Mouse (Mus musculus) adrenal gland, adult 2 months (tissue): Measurements from ENCODE around the gene St8sia2. TPM values are rescaled to one million over a fixed set of nuclear protein-coding genes. Genes with fewer than 3 reads are reported as not detected.
"Not testable (repeated sequence)": the region's sequence is repeated elsewhere in the genome, so short reads cannot be mapped to it uniquely, and the experiment has no call there.

Experiments used
- DNase-seq: peaks from one replicate; pipeline ENCODE4 v3.0.0; 2021
- polyA plus RNA-seq: library from polyadenylated mRNA; depleted of rRNA; stranded (reverse); fragments of >200 nt; gene quantifications from 2 replicates; pipeline ENCODE4 v1.2.3, GENCODE M21; 2012
- total RNA-seq, 2 experiments: library from RNA; stranded (reverse); gene quantifications; 2 replicates each; pipeline ENCODE4 v1.2.3; 2021

St8sia2 gene
- total and polyA plus RNA-seq, 3 experiments = 0.32 to 4.5 (median 0.55) TPM

GRCm38 (mm10) chr7:73989366-73989765 lies 24.1 kb downstream of the St8sia2 start:
- DNase-seq = no peak

DNA sequence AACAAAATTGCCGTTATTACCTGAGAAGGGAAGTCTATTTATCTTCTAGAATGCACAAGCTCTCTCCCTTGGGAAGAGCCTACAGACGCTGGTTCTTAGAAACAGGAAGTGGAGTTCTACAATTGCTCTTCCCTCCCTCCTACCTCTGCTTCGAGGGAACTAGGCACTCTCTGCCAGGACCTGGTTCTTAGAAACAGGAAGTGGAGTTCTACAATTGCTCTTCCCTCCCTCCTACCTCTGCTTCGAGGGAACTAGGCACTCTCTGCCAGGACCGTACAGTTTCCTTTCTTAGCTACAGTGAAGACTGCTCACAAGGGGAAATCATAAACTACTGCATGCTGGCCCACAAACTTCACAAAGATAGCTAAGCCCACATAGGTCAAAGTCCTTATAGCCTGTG lies 41.3 kb downstream of the St8sia2 start:
- not testable (repeated sequence) for DNase-seq

DNA sequence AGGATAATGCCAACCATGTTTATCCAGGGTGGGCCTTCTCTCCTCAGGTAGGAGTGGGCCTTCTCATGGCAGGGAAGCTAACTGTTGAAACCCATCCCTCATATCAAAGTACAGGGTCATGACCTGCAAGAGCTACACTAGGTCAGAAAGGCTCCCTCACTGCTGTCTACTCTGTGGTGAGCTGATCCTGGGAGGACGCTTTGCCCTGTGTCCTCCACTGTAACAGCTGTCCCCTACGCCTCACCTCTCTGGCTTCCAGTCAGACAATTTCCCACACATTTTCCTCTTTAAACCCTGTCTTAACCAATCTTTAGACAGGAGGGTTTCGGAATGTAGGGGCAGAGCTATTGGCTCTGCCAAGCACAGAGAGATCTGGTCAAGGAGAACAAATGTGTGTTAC lies 48.3 kb downstream of the St8sia2 start:
- no peak for DNase-seq

DNA sequence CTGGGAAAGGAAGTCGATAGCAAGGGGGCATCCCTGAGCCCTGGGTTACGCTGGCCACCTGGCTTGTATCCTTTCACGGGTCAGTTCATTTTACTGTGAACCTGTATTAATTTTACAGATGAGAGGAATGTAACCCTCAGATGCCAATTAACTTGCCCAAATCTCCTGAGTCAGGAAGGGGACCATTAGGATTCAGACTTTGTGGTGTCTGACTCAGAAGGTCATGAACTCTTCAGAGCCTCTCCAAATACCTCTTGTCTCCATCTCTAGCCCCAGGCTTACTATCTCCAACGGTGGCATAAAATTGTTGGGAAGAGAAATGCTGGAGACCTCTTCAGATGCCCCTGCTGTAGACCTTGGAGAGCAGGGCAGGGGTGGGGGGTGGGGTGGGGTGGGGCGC lies 51.1 kb downstream of the St8sia2 start:
- no peak for DNase-seq

DNA sequence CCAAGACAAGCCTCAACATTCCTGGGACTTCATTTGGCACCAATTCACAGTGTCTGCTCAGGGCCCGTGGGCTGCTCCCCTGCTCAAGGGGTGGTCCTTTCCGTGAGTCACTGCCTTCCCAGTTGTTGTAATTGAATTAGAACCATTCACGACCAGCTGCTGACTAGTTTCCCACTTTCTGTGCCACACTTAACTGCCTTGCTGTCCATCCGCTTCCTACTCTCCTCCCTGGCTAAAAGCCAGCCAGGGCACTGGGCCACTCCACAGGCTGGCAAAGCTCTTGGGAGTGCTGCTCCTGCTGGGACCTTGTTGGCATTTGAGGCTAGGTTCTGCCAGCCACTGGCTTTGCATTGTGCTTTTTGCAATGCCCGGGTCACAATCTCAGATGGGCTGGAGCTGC lies 59.0 kb downstream of the St8sia2 start:
- DNase-seq = peak; percentile 64

DNA sequence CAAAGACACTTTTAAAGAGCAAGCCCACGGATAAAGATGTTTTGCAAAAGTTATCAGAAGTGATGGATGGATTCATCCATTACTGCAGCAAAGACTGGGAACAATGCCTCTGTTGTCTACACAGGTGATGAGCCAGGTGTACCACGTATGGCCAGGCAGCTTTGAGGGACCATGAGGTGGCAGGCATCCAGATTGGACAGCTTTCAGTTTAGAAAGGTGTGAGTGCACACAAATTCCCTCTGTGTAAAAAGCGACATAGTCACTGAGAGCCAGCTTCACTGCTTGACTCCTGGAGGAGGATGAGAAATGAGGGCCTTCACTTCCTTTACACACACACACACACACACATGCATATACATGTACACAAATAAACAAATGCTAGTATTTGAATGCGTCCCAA lies 60.4 kb downstream of the St8sia2 start:
- no peak for DNase-seq

DNA sequence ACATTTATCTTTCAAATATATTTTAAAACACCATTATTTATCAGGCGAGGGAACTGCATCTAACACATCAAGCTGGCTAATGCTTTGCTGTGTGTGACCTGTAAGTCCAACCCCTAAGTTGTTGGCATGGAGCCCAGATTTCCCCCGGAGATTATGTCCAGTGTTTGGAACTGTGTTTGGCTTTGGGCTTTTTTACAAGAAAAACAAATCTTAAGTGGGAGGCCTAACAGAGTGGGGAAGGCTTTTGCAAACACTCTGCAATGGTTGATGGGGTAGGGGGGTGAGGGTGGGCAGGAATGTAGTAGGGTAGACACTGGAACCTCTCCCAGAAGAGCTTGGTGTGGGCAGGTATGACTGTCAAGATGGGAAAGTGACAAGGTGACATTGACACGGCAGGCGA lies 71.8 kb downstream of the St8sia2 start:
- peak; percentile 13 for DNase-seq

- no peak for DNase-seq
Observed at GRCm38 (mm10) chr7:73939236-73939635, 74.3 kb downstream of the St8sia2 start.

DNA sequence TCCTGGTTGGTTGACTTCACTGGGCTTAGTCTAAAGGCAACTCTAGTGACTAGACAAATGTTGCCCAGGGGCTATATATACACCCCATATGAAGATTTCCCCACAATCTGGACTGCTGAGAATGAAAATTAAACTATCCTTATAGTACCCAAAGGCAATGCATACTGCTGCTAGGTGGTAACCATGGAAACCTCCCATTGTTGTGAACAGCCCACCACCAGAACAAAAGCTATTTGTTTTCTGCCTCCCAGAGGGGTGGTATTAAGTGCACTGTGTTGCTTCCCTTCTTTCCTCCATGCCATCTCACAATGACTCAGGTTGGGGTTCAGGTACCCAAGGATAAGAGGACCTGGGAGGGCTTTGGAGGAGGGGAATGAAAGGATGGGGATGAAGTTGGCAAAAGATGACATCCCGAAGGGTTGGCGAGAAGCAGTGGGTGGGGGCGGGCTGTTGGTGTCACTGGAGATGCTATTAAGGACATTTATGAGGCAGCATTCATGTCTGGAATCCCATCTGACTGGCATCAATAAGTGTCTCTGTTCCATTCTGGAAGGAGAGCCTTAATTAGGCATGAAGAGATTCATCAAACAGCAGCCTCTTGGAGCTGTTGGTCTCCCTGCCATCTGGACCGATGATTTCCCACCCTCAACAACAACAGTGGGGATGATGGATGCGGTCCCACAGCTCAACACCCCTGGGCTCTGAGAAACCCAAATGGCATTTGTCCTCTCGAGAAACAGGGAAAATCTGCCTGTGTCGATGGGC lies 75.3 kb downstream of the St8sia2 start:
- no peak for DNase-seq

DNA sequence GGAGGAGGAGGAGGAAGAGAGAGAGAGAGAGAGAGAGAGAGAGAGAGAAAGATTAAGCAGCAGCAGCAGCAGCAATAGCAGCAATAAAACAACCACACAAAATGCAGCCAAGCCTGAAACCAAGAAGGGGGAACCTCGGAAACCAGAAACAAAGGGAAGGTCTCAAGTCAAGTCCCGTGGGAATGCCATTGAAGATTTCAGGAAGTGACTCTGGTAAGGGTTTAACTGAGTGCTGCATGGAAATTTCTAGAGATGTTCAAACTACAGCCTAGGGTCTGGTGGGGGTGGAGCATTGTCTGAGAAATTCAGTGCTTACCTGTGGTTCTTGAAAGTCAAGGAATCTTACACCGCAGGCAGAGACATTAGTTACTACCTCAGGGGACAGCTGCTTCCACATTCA lies 77.4 kb downstream of the St8sia2 start:
- DNase-seq = no peak

- DNase-seq = no peak
Observed at GRCm38 (mm10) chr7:73935703-73936102, 77.8 kb downstream of the St8sia2 start.

DNA sequence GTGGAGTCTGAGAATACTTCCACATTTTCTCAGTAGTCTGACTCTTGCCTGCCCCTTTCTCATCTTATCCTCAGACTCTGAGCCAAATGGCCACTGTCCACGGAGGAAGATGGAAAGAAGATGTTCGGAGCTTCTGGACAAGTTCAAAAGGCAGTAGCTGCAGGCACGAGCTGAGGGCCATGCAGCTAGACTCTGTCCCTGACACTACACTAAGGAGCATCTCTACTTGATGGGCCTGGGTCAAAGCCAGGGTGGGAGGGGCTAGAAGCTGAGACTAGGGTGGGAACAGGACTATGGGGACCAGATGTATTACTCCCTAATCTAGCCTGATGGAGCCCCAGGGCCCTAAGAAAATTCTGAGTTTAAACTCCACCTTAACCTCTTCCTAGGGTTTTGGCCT lies 80.5 kb downstream of the St8sia2 start:
- DNase-seq = no peak

DNA sequence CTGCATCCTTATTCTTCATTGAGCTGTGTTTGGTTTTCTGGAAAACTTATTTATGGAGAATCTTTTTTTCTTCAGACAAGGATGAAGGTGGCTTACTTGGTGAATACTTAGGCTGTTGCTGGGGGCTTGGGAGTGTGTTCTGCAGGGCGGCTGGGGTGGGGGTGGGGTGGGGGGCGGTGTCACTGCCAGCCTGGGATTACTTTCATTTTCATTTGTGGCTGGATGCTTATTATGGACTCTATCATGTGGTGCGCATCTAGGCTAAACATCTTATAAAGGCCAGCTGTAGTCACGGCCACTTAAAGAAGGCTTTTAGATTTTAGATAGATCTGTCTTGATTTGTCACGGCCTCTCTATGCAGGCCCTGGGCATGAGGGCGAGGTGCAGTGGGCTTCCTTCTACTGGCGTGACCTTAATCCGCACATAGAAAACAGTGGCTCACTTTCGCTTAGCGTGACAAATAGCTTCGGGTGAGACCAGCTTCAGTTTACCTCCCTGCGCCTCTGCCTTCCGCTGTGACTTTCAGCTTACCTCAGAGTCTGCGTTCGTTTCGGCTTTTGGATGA lies 92.5 kb downstream of the St8sia2 start:
- no peak for DNase-seq

- DNase-seq = no peak
Observed at GRCm38 (mm10) chr7:73917633-73918311, 95.7 kb downstream of the St8sia2 start.

GRCm38 (mm10) chr7:73911899-73912298 lies 101.6 kb downstream of the St8sia2 start:
- DNase-seq = no peak

DNA sequence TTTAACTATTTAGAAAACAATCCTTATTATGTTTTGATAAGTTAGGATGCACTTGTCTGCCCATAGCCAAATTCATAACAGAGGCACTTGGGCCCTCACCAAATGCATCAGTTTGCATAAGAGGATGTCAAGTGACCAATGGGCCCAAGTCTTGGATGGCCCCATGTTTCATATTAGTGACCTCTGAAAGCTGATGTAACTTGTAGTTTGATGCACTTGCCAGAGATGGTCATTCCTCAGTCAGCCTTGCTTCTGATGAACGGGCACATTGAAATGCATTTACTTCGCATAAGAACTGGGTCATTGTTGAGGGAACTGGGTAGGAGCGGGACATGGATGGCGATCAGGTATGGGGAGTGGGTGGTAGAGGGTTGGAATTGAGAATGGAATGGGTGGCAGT lies 102.6 kb downstream of the St8sia2 start:
- no peak for DNase-seq

DNA sequence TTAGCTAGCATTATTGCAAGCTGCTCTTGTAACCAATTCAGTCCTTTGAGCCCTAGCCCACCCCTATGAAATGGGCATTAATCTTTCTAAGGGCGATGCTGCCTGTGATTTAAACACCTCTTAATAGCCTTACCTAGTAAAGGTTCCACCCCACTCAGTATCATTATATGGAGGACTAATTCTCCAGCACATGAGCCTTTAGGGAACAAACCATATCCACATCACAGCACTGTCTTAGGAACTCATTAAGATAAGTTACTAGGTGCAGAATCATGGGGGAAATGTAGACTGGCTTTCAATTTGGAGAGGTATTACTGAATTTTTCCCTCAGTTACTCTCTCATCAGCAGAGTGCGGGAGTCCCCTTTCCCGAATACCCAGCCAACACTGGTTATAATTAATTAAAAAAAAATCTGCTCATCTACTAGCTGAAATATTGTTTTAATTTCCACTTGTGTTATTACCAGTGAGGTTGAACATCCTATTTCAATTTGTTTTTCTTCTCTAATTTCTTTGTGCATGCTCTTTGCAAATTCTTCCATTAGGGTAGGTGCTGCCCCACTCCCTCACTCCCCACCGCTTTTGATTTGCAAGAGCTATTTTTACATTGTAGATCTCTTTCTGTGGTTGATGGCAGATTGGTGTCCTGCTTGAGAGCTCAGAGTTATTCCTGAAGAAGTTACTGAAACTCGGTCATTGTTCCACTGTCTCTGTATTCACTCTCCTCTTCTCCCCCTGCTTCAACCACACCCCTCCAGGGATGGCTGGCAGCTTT lies 103.9 kb downstream of the St8sia2 start:
- no peak for DNase-seq

DNA sequence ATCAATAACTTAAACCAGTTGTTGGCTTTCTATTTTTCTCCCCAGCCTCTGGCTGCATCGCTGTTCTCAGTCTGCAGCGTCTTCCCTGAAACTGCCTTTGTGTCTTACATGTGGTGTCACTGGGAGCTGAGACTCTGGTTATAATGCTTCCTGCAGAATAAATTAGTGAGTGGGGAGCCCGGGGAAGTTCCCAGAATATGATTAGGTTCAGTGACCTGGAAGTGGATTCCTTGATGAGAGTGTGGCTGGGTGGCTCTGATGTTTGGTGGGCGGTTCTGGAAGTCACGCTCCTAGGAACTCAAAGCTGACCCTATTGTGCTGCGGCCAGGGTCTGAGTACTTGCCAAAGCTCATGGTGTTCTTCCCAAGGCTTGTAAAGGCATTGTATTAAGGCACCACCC lies 119.0 kb downstream of the St8sia2 start:
- DNase-seq = no peak

GRCm38 (mm10) chr7:73891830-73892229 lies 121.7 kb downstream of the St8sia2 start:
- DNase-seq = no peak

GRCm38 (mm10) chr7:73890891-73891610 lies 122.4 kb downstream of the St8sia2 start:
- no peak for DNase-seq

- DNase-seq = no peak
Observed at GRCm38 (mm10) chr7:73890466-73890865, 123.0 kb downstream of the St8sia2 start.
